Mouse (Mus musculus): ENCODE results near the gene H2afv. TPM values are rescaled to one million over a fixed set of nuclear protein-coding genes. Genes with fewer than 3 reads are reported as not detected.
A peak's percentile ranks its signal among the peaks of the same experiment; 100 is the strongest.

H2afv gene
- polyA plus RNA-seq, 1 experiment from 2014 or later = 379 TPM

GRCm38 (mm10) chr11:6391516-6392276 lies 52.5 kb downstream of the H2afv start:
- Histone ChIP-seq H3K4me1 (ENCODE audit: control insufficient read depth, insufficient read depth, low read length) (peaks cover 20% of the 10 kb centered on the region), H3K27ac (replicated peaks; ENCODE audit: low read depth, low read length) (no peak overlapping the region), H3K4me2 (ENCODE audit: low read length) (peak overlapping the region; percentile 78), H3K9me3 (ENCODE audit: control insufficient read depth, low read length) (no peaks in the 10 kb centered on the region), H3K9ac (replicated peaks; ENCODE audit: low read length) (no peak overlapping the region), H3K4me3 (replicated peaks; ENCODE audit: low read depth, low read length) (no peak overlapping the region), H3K27me3 (ENCODE audit: control insufficient read depth, insufficient read depth, low read length) (no peaks in the 10 kb centered on the region), H3K36me3 (ENCODE audit: control insufficient read depth, insufficient read depth, low read length) (peaks cover 50% of the 10 kb centered on the region)
- DNase-seq (no peak), ATAC-seq (ENCODE audit: low FRiP score, low TSS enrichment) (no peak)
- WGBS = 94% methylated on average over 8 of the region's 8 CpGs

DNA sequence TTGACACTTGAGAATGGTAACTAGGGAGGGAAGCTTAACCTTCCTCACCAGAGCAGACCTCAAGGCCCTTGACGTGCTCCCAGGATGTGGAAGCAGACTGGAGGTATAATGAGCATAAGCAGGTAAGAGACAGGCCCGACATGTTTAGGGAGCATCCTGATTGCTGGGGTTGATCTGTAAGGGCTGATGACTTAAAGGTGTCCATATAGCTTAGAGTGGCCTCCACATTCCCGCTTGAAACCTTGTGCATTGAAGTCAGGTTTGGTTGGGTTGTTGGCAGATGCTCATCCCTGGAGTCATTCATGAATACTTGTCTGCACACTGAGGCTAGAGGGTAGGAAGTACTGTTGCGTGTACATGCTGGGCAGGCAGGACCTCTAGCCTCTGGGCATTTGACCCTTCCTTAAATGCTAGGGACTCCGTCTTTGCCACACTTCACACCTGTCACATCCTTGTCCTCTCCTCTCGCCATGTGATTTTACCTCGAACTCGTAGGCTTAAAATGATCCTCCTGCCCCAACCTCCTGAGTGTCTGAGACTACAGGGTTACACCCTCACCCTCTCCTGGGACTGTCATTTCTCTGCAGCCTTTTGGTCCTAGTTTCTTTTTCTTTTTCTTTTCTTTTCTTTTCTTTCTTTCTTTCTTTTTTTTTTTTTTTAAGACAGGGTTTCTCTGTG lies 53.7 kb downstream of the H2afv start:
- DNase-seq = no peak
- Histone ChIP-seq H3K36me3 (ENCODE audit: control insufficient read depth, insufficient read depth, low read length) (peaks cover 38% of the 10 kb centered on the region), H3K4me2 (ENCODE audit: low read length) (peak overlapping the region; percentile 78), H3K4me3 (replicated peaks; ENCODE audit: low read depth, low read length) (peak overlapping the region; percentile 98), H3K9ac (replicated peaks; ENCODE audit: low read length) (peak overlapping the region; percentile 97), H3K9me3 (ENCODE audit: control insufficient read depth, low read length) (no peaks in the 10 kb centered on the region), H3K27ac (replicated peaks; ENCODE audit: low read depth, low read length) (no peak overlapping the region), H3K27me3 (ENCODE audit: control insufficient read depth, insufficient read depth, low read length) (no peaks in the 10 kb centered on the region), H3K4me1 (ENCODE audit: control insufficient read depth, insufficient read depth, low read length) (peaks cover 20% of the 10 kb centered on the region)
- ATAC-seq (ENCODE audit: low FRiP score, low TSS enrichment) = no peak
- WGBS = 83% methylated on average over 8 of the region's 8 CpGs

DNA sequence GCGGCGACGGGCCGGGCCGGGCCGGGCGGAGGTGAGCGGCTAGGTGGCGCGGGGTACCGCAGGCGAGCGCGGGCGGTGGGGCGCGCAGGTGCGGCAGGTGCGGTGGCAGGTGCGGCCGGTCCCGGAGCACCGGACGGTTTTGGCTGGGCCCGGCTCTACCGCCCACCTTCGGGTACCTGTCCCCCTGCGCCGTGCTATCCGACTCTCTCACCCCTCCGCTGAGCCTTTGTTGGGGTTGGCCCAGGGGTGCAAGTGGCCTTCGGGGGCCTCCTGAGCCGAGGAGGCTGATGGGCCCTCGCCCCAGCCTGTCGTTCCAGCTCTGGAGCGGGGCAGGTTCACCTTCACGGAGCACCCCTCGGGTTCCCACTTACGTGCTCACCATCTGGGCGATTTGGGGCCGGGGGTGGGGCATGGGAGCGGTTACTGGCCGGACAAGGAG lies 54.7 kb downstream of the H2afv start:
- ATAC-seq (ENCODE audit: low FRiP score, low TSS enrichment) (peak; percentile 65), DNase-seq (peak; percentile 55)
- peak overlapping the region; percentile 78 for H3K4me2 ChIP-seq (ENCODE audit: low read length)
- peak overlapping the region; percentile 98 for H3K4me3 ChIP-seq (replicated peaks; ENCODE audit: low read depth, low read length)
- H3K9ac ChIP-seq (replicated peaks; ENCODE audit: low read length) = peak overlapping the region; percentile 97
- whole genome bisulfite sequencing = under 1% methylated on average over 41 of the region's 43 CpGs
- no peaks in the 10 kb centered on the region for H3K27me3 ChIP-seq (ENCODE audit: control insufficient read depth, insufficient read depth, low read length)
- no peaks in the 10 kb centered on the region for H3K9me3 ChIP-seq (ENCODE audit: control insufficient read depth, low read length)
- peak overlapping the region; percentile 93 for H3K27ac ChIP-seq (replicated peaks; ENCODE audit: low read depth, low read length)
- peaks cover 28% of the 10 kb centered on the region for H3K36me3 ChIP-seq (ENCODE audit: control insufficient read depth, insufficient read depth, low read length)
- H3K4me1 ChIP-seq (ENCODE audit: control insufficient read depth, insufficient read depth, low read length) = peaks cover 20% of the 10 kb centered on the region

- WGBS = 6% methylated on average over 56 of the region's 60 CpGs
- Histone ChIP-seq H3K9ac (replicated peaks; ENCODE audit: low read length) (peak within 1 kb of the TSS; percentile 97), H3K9me3 (ENCODE audit: control insufficient read depth, low read length) (no peaks in the 10 kb centered on the region), H3K36me3 (ENCODE audit: control insufficient read depth, insufficient read depth, low read length) (peaks cover 21% of the 10 kb centered on the region), H3K27ac (replicated peaks; ENCODE audit: low read depth, low read length) (peak within 1 kb of the TSS; percentile 93), H3K27me3 (ENCODE audit: control insufficient read depth, insufficient read depth, low read length) (no peaks in the 10 kb centered on the region), H3K4me1 (ENCODE audit: control insufficient read depth, insufficient read depth, low read length) (peaks cover 20% of the 10 kb centered on the region), H3K4me2 (ENCODE audit: low read length) (peak within 1 kb of the TSS; percentile 78), H3K4me3 (replicated peaks; ENCODE audit: low read depth, low read length) (peak within 1 kb of the TSS; percentile 98)
- DNase-seq (peak; percentile 96), ATAC-seq (ENCODE audit: low FRiP score, low TSS enrichment) (peak; percentile 98)
Observed at GRCm38 (mm10) chr11:6388726-6389413, 55.4 kb downstream of the H2afv start, which contains the start of gene Zmiz2. Gene Zmiz2, plus strand, starts transcription at chr11:6389074.

DNA sequence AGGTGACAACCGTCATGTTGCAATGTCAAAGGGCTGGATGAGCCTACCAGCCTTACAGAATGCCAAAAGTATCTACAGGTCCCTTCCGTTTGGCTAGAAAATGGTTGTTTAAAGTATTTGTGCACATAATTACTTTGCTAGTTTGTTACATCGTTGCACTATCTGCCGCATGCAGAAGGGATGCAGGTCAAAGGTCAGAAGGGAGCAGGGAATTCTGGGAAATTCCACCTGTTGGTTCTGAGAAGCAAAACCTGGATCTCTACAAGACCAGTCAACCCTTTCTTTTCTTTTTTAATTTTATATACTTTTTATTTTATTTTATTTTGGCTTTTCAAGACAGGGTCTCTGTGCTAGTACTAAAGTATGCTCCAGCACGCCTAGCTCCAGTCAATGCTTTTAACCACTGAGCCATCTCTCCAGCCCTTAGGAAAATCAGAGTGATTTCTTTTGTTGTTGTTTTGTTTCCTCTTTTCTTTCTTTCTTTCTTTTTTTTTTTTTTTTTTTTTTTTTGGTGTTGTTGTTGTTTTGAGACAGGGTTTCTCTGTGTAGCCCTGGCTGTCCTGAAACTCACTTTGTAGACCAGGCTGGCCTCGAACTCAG lies 56.0 kb downstream of the H2afv start:
- Histone ChIP-seq H3K27me3 (ENCODE audit: control insufficient read depth, insufficient read depth, low read length) (no peaks in the 10 kb centered on the region), H3K36me3 (ENCODE audit: control insufficient read depth, insufficient read depth, low read length) (peaks cover 21% of the 10 kb centered on the region), H3K9me3 (ENCODE audit: control insufficient read depth, low read length) (no peaks in the 10 kb centered on the region), H3K4me1 (ENCODE audit: control insufficient read depth, insufficient read depth, low read length) (peaks cover 20% of the 10 kb centered on the region), H3K9ac (replicated peaks; ENCODE audit: low read length) (peak overlapping the region; percentile 97; the same call in 1 of the 2 replicates), H3K27ac (replicated peaks; ENCODE audit: low read depth, low read length) (peak overlapping the region; percentile 93), H3K4me3 (replicated peaks; ENCODE audit: low read depth, low read length) (peak overlapping the region; percentile 98; the same call in 1 of the 2 replicates), H3K4me2 (ENCODE audit: low read length) (peak overlapping the region; percentile 78)
- DNase-seq = no peak
- ATAC-seq (ENCODE audit: low FRiP score, low TSS enrichment) = no peak
- WGBS = 92% methylated on average over 6 of the region's 6 CpGs

- DNase-seq (no peak), ATAC-seq (ENCODE audit: low FRiP score, low TSS enrichment) (no peak)
- no peaks in the 10 kb centered on the region for H3K27me3 ChIP-seq (ENCODE audit: control insufficient read depth, insufficient read depth, low read length)
- no peak overlapping the region for H3K9ac ChIP-seq (replicated peaks; ENCODE audit: low read length)
- H3K36me3 ChIP-seq (ENCODE audit: control insufficient read depth, insufficient read depth, low read length) = no peaks in the 10 kb centered on the region
- no peak overlapping the region for H3K27ac ChIP-seq (replicated peaks; ENCODE audit: low read depth, low read length)
- H3K9me3 ChIP-seq (ENCODE audit: control insufficient read depth, low read length) = no peaks in the 10 kb centered on the region
- no peaks in the 10 kb centered on the region for H3K4me1 ChIP-seq (ENCODE audit: control insufficient read depth, insufficient read depth, low read length)
- no peak overlapping the region for H3K4me3 ChIP-seq (replicated peaks; ENCODE audit: low read depth, low read length)
- H3K4me2 ChIP-seq (ENCODE audit: low read length) = no peak overlapping the region
- 86% methylated on average over 6 of the region's 6 CpGs for whole genome bisulfite sequencing
Observed at GRCm38 (mm10) chr11:6380916-6381315, 63.3 kb downstream of the H2afv start.

Small RNA genes within 50 kb of the gene (microRNA-seq; reads per million reads assigned to microRNA genes)
- gene Gm22123 (not detected), gene Mir7651 (1.9 reads per million, percentile 10 among the genes with 10 or more reads in this experiment)

Other genes starting within 250 kb of the H2afv start
- gene A730071L15Rik, start 244.4 kb downstream of the H2afv start, polyA plus RNA-seq (2014; fragmentation: Nextera tagmentation; extraction: Ambion mirVana) = 0.74 and 1.1 TPM in 2 replicates
- gene Nudcd3, start 244.0 kb downstream of the H2afv start, polyA plus RNA-seq (2014; fragmentation: Nextera tagmentation; extraction: Ambion mirVana) = 56.9 and 57.8 TPM in 2 replicates
- gene Npc1l1, start 214.3 kb downstream of the H2afv start, polyA plus RNA-seq (2014; fragmentation: Nextera tagmentation; extraction: Ambion mirVana) = not detected in 2 replicates
- gene Ddx56, start 176.7 kb downstream of the H2afv start, polyA plus RNA-seq (2014; fragmentation: Nextera tagmentation; extraction: Ambion mirVana) = 64.0 and 80.2 TPM in 2 replicates
- 132 and 140 TPM in 2 replicates for gene Tmed4, start 169.6 kb downstream of the H2afv start, polyA plus RNA-seq (2014; fragmentation: Nextera tagmentation; extraction: Ambion mirVana)
- 79.9 and 104 TPM in 2 replicates for gene Ogdh, start 152.8 kb downstream of the H2afv start, polyA plus RNA-seq (2014; fragmentation: Nextera tagmentation; extraction: Ambion mirVana)
- 41.6 and 42.6 TPM in 2 replicates for gene Zmiz2, start 55.4 kb downstream of the H2afv start, polyA plus RNA-seq (2014; fragmentation: Nextera tagmentation; extraction: Ambion mirVana)
- 3,781 and 4,177 TPM in 2 replicates for gene Ppia, start 29.0 kb downstream of the H2afv start, polyA plus RNA-seq (2014; fragmentation: Nextera tagmentation; extraction: Ambion mirVana)
- 12.5 and 12.7 TPM in 2 replicates for gene Purb, start 31.5 kb upstream of the H2afv start, polyA plus RNA-seq (2014; fragmentation: Nextera tagmentation; extraction: Ambion mirVana)
- gene Myo1g, start 76.5 kb upstream of the H2afv start, polyA plus RNA-seq (2014; fragmentation: Nextera tagmentation; extraction: Ambion mirVana) = 0.15 and 0.37 TPM in 2 replicates
- 73.8 and 84.3 TPM in 2 replicates for gene Ccm2, start 102.4 kb upstream of the H2afv start, polyA plus RNA-seq (2014; fragmentation: Nextera tagmentation; extraction: Ambion mirVana)
- 88.5 and 100.0 TPM in 2 replicates for gene Nacad, start 161.6 kb upstream of the H2afv start, polyA plus RNA-seq (2014; fragmentation: Nextera tagmentation; extraction: Ambion mirVana)
- 28.1 and 30.2 TPM in 2 replicates for gene Tbrg4, start 181.6 kb upstream of the H2afv start, polyA plus RNA-seq (2014; fragmentation: Nextera tagmentation; extraction: Ambion mirVana)
- not detected in 2 replicates for gene Wap, start 194.2 kb upstream of the H2afv start, polyA plus RNA-seq (2014; fragmentation: Nextera tagmentation; extraction: Ambion mirVana)
- 5.9 and 7.0 TPM in 2 replicates for gene Ramp3, start 214.1 kb upstream of the H2afv start, polyA plus RNA-seq (2014; fragmentation: Nextera tagmentation; extraction: Ambion mirVana)

All from midbrain, embryonic 14.5 days (tissue).